Mouse (Mus musculus) lung, embryonic 14.5 days (tissue): ENCODE measurements around the gene Bmp8a. TPM values are rescaled to one million over a fixed set of nuclear protein-coding genes. Genes with fewer than 3 reads are reported as not detected.
"Not testable (repeated sequence)": the region's sequence is repeated elsewhere in the genome, so short reads cannot be mapped to it uniquely, and the experiment has no call there.

ENCODE experiments used
- ATAC-seq: fragments of 200-750 bp; cut with Nextera tagmentation; 2 replicates; pipeline ENCODE4 v1.8.0; 2017; ENCODE audit warnings: mild to moderate bottlenecking, moderate TSS enrichment, moderate library complexity; ENCODE audit not compliant: insufficient read depth
- DNase-seq: peaks from one replicate; pipeline ENCODE4 v3.0.0-alpha.2; 2015
- H3K27ac ChIP-seq: fragments of 300-500 bp; sonication (generic); 2 replicates; pipeline ENCODE4 v1.5.1; 2014; ENCODE audit warnings: low read depth, mild to moderate bottlenecking, moderate library complexity
- H3K27me3 ChIP-seq: fragments of 300-500 bp; sonication (generic); 2 replicates; pipeline ENCODE4 v1.6.1; 2014; ENCODE audit warnings: low read length, control low read depth; ENCODE audit not compliant: insufficient read depth
- H3K36me3 ChIP-seq: fragments of 300-500 bp; sonication (generic); 2 replicates; pipeline ENCODE4 v1.6.1; 2014; ENCODE audit warnings: control low read depth; ENCODE audit not compliant: insufficient read depth
- H3K4me1 ChIP-seq: fragments of 300-500 bp; sonication (generic); 2 replicates; pipeline ENCODE4 v1.6.1; 2014; ENCODE audit warnings: antibody characterized with exemption, control low read depth; ENCODE audit not compliant: insufficient read depth
- H3K4me2 ChIP-seq: fragments of 300-500 bp; sonication (generic); 2 replicates; pipeline ENCODE4 v1.6.1; 2014; ENCODE audit warnings: mild to moderate bottlenecking
- H3K4me3 ChIP-seq: fragments of 300-500 bp; sonication (generic); 2 replicates; pipeline ENCODE4 v1.5.1; 2014; ENCODE audit warnings: low read depth, low read length
- H3K9ac ChIP-seq: fragments of 300-500 bp; sonication (generic); 2 replicates; pipeline ENCODE4 v1.6.1; 2014
- H3K9me3 ChIP-seq: fragments of 300-500 bp; sonication (generic); 2 replicates; pipeline ENCODE4 v1.6.1; 2016; ENCODE audit warnings: low read depth, low read length, control low read depth
- CTCF ChIP-seq: IDR thresholded peaks from 2 replicates; pipeline ENCODE4 v1.5.1; 2016; ENCODE audit warnings: antibody characterized with exemption, low read depth
- WGBS: fragments of 180-500 bp; shearing (Covaris S2); extraction: QIAGEN DNeasy Blood & Tissue Kit; methylation state at CpG from one replicate; pipeline ENCODE4 v1.1.7; 2014; 5-methylcytosine and 5-hydroxymethylcytosine counted together
- polyA plus RNA-seq: library from polyadenylated mRNA; unstranded; fragments of >200 nt; fragmentation: Nextera tagmentation; extraction: Ambion mirVana; gene quantifications from 2 replicates; pipeline ENCODE4 v1.2.1, GENCODE M21; 2014

The Bmp8a gene
- polyA plus RNA-seq, 1 experiment from 2014 or later, result 0.30 TPM

DNA sequence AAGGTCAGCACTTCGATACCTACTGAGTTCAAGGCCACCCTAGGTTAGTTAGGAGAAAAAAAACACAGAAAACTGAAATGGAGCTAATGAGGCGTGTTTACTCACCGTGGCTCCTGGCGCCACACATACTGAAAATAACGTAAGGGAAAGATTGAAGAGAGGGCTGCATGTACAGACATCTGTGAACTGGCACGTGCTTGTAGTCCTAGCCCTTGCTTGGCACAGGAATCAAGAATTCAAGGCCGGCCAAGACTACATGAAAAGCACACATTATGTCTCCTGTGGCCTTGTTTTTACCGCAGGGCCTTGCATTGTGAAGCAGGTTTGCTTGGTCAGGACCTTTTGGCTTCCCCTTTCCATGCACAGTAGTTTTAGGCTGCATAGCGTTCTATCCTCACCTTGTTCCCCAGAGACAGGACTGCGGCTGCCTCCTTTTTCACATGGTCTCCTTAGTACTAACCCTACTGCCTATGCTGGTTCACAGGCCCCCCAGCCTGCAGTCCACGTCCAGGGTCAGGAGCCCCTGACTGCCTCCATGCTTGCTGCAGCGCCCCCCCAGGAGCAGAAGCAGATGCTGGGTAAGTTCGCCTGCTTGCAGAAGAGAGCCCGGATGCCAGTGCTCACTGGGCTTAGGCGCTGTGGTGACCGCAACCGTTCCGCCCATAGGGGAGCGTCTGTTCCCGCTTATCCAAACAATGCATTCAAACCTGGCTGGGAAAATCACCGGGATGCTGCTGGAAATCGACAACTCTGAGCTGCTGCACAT lies 45.7 kb downstream of the Bmp8a start:
- H3K27ac ChIP-seq, result no peak overlapping the region
- H3K9me3 ChIP-seq, result no peaks in the 10 kb centered on the region
- H3K9ac ChIP-seq, result no peak overlapping the region
- WGBS, result 92% methylated on average over 21 of the region's 22 CpGs
- no peak for TF ChIP-seq CTCF
- DNase-seq, result no peak
- H3K4me3 ChIP-seq, result no peak overlapping the region
- no peak overlapping the region for H3K4me2 ChIP-seq
- no peaks in the 10 kb centered on the region for H3K27me3 ChIP-seq
- no peak for ATAC-seq
- H3K4me1 ChIP-seq, result no peaks in the 10 kb centered on the region
- peaks cover 88% of the 10 kb centered on the region for H3K36me3 ChIP-seq

DNA sequence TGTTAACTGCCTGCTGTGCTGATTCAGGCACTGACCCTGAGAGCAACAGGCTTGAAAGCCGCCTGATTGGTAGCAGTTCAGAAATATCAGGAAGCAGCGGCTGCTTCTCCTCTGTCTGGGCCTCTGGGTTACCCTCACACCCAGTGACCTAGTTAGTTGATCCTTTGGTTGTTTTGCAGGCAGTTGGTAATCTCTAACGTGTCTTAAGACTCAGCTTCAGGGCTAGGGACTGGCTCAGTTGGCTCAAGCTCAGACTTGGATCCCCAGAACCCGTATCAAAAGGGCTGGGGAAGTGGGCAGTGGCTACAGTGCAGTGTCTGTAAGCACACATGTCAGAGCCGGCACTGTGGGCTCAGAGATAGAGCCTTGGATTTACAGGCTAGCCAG lies 46.9 kb downstream of the Bmp8a start:
- peaks cover 91% of the 10 kb centered on the region for H3K36me3 ChIP-seq
- WGBS, result 84% methylated on average over 5 of the region's 5 CpGs
- TF ChIP-seq CTCF, result no peak
- DNase-seq (no peak), ATAC-seq (no peak)
- H3K27me3 ChIP-seq, result no peaks in the 10 kb centered on the region
- H3K9ac ChIP-seq, result no peak overlapping the region
- H3K4me3 ChIP-seq, result no peak overlapping the region
- no peaks in the 10 kb centered on the region for H3K9me3 ChIP-seq
- H3K4me2 ChIP-seq, result no peak overlapping the region
- no peak overlapping the region for H3K27ac ChIP-seq
- no peaks in the 10 kb centered on the region for H3K4me1 ChIP-seq

DNA sequence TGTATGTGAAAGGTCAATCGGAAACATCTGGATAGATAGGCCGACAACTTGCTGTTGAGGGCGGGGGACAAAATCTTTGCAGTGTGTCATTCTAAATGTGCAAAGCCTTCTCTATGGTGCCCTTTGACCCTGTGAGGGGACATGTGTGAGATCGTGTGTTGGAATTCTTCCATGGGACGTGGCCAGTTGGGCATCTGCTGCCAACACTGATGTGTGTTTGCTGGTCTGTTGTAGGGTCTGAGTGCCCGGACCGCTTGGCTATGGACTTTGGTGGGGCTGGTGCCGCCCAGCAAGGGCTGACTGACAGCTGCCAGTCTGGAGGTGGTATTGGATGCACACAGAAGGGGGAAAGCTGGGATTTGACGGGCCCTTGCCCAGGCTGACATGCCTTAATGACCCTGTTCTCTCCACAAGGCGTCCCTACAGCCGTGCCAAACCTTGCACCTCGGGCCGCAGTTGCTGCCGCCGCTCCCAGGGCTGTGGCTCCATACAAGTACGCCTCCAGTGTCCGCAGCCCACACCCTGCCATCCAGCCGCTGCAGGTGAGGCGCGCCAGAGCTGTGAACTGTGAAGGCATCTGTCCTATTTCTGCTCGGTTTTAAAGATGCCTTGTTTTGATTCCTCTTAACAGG lies 47.4 kb downstream of the Bmp8a start:
- 88% methylated on average over 21 of the region's 21 CpGs for WGBS
- no peak for ATAC-seq
- DNase-seq, result no peak
- no peak for TF ChIP-seq CTCF
- Histone ChIP-seq H3K4me2 (no peak overlapping the region), H3K9me3 (no peaks in the 10 kb centered on the region), H3K4me1 (no peaks in the 10 kb centered on the region), H3K4me3 (no peak overlapping the region), H3K27me3 (no peaks in the 10 kb centered on the region), H3K36me3 (peaks cover 95% of the 10 kb centered on the region), H3K9ac (no peak overlapping the region), H3K27ac (no peak overlapping the region)

DNA sequence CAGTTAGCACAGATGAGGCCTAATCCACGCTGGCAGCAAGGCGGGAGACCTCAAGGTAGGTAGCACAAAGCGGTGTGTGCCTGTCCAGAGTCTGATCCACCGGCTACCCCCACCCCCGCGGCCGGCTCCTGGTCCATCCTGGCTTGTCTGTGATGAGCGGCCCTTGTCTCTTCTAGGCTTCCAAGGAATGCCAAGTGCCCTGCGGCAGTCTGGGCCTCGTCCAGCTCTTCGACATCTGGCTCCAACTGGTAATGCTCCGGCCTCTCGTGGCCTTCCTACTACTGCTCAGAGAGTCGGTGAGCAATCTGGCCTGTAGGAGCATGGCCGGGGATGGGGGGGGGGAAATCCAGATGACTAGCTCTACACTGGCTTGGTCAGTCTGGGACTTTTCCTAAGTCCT lies 48.0 kb downstream of the Bmp8a start:
- H3K27me3 ChIP-seq, H3K27ac ChIP-seq, H3K4me3 ChIP-seq, DNase-seq, H3K4me2 ChIP-seq, H3K9ac ChIP-seq, H3K4me1 ChIP-seq, H3K9me3 ChIP-seq, ATAC-seq: not testable (repeated sequence)
- H3K36me3 ChIP-seq, result peaks cover 95% of the 10 kb centered on the region
- WGBS, result 85% methylated on average over 15 of the region's 15 CpGs

DNA sequence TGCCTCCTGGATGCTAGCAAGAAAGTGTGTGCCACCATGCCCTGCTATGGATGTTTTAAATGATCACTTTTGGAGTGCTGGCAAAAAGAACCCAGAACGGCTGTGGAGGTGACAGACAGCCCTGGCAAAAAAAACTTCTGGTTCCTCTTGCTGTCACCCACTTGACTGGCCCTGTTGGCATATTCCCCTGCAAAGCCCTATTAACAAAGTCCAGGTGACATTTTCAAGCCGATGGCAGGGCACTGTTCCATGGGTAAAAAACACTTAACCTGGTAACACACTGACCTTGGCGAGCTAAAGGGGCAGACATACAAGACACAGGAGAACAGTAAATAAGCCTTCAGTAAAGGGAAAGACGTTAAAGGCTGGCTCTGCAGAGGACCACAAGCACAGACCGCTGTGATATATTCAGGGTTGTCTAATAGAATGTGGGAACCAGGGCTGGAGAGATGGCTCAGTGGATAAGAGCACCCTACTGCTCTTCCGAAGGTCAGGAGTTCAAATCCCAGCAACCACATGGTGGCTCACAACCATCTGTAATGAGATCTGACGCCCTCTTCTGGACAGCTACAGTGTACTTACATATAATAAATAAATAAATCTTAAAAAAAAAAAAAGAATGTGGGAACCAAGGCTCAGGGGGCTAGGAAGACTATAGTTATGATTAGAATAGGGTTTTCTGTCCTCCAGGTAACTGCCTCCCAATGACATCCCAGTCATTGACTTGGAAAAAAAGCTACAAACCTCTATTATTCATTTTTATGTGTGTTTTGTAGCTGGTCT lies 49.2 kb downstream of the Bmp8a start:
- no peaks in the 10 kb centered on the region for H3K4me1 ChIP-seq
- no peaks in the 10 kb centered on the region for H3K9me3 ChIP-seq
- H3K4me3 ChIP-seq, result no peak overlapping the region
- ATAC-seq, result no peak
- 67% methylated on average over 7 of the region's 7 CpGs for WGBS
- no peak overlapping the region for H3K27ac ChIP-seq
- peaks cover 95% of the 10 kb centered on the region for H3K36me3 ChIP-seq
- H3K4me2 ChIP-seq, result no peak overlapping the region
- TF ChIP-seq CTCF, result no peak
- no peaks in the 10 kb centered on the region for H3K27me3 ChIP-seq
- DNase-seq, result no peak
- H3K9ac ChIP-seq, result no peak overlapping the region

DNA sequence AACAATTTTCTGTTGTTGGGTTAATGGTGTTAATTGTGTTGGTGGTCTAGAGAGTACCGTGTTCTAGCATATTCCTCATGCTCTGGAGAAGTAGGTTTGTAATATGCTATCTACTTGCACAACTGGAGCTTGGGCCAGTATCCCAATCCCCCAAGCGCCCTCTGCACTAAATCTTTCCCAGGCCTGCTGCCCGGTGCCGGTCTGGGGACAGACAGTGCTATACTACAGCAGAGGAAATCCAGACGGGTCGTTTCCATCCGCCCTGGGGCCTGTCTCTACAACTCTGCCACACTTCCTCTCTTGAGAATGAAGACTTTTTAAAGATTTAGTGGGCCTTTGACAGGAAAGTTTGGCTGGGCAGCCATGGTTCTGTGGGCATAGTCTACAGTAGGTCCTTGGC lies 50.1 kb downstream of the Bmp8a start:
- H3K9ac ChIP-seq, result no peak overlapping the region
- 89% methylated on average over 7 of the region's 7 CpGs for WGBS
- DNase-seq, result no peak
- H3K4me3 ChIP-seq, result no peak overlapping the region
- H3K9me3 ChIP-seq, result no peaks in the 10 kb centered on the region
- TF ChIP-seq CTCF, result no peak
- H3K36me3 ChIP-seq, result peaks cover 98% of the 10 kb centered on the region
- no peak overlapping the region for H3K4me2 ChIP-seq
- no peaks in the 10 kb centered on the region for H3K27me3 ChIP-seq
- no peaks in the 10 kb centered on the region for H3K4me1 ChIP-seq
- no peak overlapping the region for H3K27ac ChIP-seq
- ATAC-seq, result no peak

DNA sequence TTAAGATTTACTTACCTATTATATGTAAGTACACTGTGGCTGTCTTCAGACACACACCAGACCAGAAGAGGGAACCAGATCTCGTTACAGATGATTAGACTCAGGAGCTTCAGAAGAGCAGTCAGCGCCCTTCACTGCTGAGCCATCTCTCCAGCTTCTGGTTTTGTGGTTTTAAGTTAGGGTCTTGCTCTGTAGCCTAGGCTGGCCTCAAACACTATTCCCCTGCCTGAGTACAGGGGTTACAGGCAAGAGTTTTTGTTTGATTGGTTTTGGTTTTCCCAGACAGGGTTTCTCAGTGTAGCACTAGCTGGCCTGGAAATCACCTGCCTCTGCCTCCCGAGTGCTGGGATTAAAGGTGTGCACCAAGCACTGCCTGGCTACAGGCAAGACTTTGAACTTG lies 50.7 kb downstream of the Bmp8a start:
- WGBS, result 81% methylated on average over 3 of the region's 3 CpGs
- no peaks in the 10 kb centered on the region for H3K4me1 ChIP-seq
- TF ChIP-seq CTCF, result no peak
- H3K27ac ChIP-seq, result no peak overlapping the region
- H3K4me2 ChIP-seq, result no peak overlapping the region
- DNase-seq (no peak), ATAC-seq (no peak)
- no peaks in the 10 kb centered on the region for H3K9me3 ChIP-seq
- peaks cover 99% of the 10 kb centered on the region for H3K36me3 ChIP-seq
- H3K9ac ChIP-seq, result no peak overlapping the region
- no peak overlapping the region for H3K4me3 ChIP-seq
- H3K27me3 ChIP-seq, result no peaks in the 10 kb centered on the region
